Mouse (Mus musculus): Measurements from ENCODE around the gene Rap1a. TPM values are rescaled to one million over a fixed set of nuclear protein-coding genes. Genes with fewer than 3 reads are reported as not detected.
A peak's percentile ranks its signal among the peaks of the same experiment; 100 is the strongest.

Rap1a gene
- polyA plus RNA-seq, 1 experiment, result 150 TPM

GRCm38 (mm10) chr3:105792309-105792708, 8.8 kb downstream of the Rap1a start:
- TF ChIP-seq POLR2A (IDR thresholded peaks at IDR 0.05; ENCODE audit: low read depth, low read length), result no peak
- TF ChIP-seq CTCF (IDR thresholded peaks at IDR 0.05; ENCODE audit: borderline replicate concordance, insufficient read depth, low read length), result no peak
- Histone ChIP-seq H3K4me1 (ENCODE audit: control insufficient read depth, insufficient read depth, low read length) (no peaks in the 10 kb centered on the region), H3K27ac (ENCODE audit: insufficient read depth, low read length) (no peak overlapping the region), H3K4me3 (ENCODE audit: insufficient read depth, low read length) (no peak overlapping the region)

GRCm38 (mm10) chr3:105791129-105791528, 10.0 kb downstream of the Rap1a start:
- no peak for TF ChIP-seq CTCF (IDR thresholded peaks at IDR 0.05; ENCODE audit: borderline replicate concordance, insufficient read depth, low read length)
- TF ChIP-seq POLR2A (IDR thresholded peaks at IDR 0.05; ENCODE audit: low read depth, low read length), result no peak
- no peak overlapping the region for H3K27ac ChIP-seq (ENCODE audit: insufficient read depth, low read length)

GRCm38 (mm10) chr3:105790338-105790737, 10.8 kb downstream of the Rap1a start:
- H3K4me1 ChIP-seq (ENCODE audit: control insufficient read depth, insufficient read depth, low read length), result no peaks in the 10 kb centered on the region
- TF ChIP-seq POLR2A (IDR thresholded peaks at IDR 0.05; ENCODE audit: low read depth, low read length), result no peak
- no peak for TF ChIP-seq CTCF (IDR thresholded peaks at IDR 0.05; ENCODE audit: borderline replicate concordance, insufficient read depth, low read length)
- no peak overlapping the region for H3K4me3 ChIP-seq (ENCODE audit: insufficient read depth, low read length)
- no peak overlapping the region for H3K27ac ChIP-seq (ENCODE audit: insufficient read depth, low read length)

More at GRCm38 (mm10) chr3:105791129-105791528, 10.0 kb downstream of the Rap1a start:
- Histone ChIP-seq H3K4me1 (ENCODE audit: control insufficient read depth, insufficient read depth, low read length) (no peaks in the 10 kb centered on the region), H3K4me3 (ENCODE audit: insufficient read depth, low read length) (no peak overlapping the region)

DNA sequence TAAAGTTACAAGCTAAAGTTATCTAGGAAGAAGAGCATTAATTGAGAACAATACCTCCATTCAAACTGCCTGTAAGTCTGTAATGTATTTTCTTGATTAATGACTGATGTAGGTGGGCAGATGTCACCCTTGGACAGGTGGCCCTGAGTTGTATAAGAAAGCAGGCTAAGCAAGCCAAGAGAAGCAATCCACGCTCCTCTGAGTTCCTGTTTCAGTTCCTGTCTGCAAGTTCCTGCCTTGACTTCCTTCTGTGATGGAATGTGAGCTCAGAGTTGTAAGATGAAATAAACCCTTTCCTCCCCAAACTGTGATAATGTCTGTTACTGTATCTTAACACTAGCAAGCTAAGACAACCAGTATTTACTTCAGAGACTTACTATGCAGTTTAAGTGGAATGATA, 11.4 kb downstream of the Rap1a start:
- no peaks in the 10 kb centered on the region for H3K4me1 ChIP-seq (ENCODE audit: control insufficient read depth, insufficient read depth, low read length)
- TF ChIP-seq POLR2A (IDR thresholded peaks at IDR 0.05; ENCODE audit: low read depth, low read length) (no peak), CTCF (IDR thresholded peaks at IDR 0.05; ENCODE audit: borderline replicate concordance, insufficient read depth, low read length) (no peak)
- H3K27ac ChIP-seq (ENCODE audit: insufficient read depth, low read length), result no peak overlapping the region
- H3K4me3 ChIP-seq (ENCODE audit: insufficient read depth, low read length), result no peak overlapping the region

DNA sequence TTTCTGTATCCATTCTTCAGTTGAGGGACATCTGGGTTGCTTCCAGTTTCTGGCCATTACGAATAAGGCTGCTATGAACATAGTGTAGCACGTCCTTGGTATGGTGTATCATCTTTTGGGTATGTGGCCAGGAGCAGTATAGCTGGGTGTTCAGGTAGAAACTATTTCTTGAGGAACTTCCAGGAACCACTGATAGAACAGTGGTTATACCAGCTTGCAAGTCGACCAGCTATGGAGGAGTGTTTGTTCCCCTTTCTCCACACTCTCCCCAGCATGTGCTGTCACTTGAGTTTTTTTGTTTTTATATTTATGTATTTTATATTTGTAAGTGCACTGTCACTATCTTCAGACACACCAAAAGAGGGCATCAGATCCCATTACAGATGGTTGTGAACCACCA, 13.8 kb downstream of the Rap1a start:
- Histone ChIP-seq H3K4me3 (ENCODE audit: insufficient read depth, low read length) (no peak overlapping the region), H3K27ac (ENCODE audit: insufficient read depth, low read length) (no peak overlapping the region), H3K4me1 (ENCODE audit: control insufficient read depth, insufficient read depth, low read length) (0 out of 2 replicates have a peak, but pooled peaks cover 1% of the 10 kb centered on the region)
- TF ChIP-seq CTCF (IDR thresholded peaks at IDR 0.05; ENCODE audit: borderline replicate concordance, insufficient read depth, low read length), result no peak
- no peak for TF ChIP-seq POLR2A (IDR thresholded peaks at IDR 0.05; ENCODE audit: low read depth, low read length)

DNA sequence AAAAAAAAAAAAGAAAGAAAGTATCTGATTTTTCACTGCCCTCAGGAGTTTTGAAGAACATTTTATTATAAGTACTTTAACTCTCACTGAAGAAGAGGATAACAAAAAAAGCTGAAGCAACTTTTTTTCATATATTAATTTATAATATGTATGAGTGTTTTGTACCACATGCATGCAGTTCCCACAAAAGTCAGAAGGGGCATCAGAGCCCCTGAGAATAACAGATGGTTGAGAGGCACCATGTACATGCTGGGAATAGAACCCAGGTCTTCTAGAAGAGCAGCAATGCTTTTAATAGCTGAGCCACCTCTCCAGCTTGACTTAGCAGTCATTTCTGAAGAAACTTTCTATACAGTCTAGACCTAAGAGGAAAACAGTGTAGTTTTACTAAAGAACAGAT, 15.3 kb downstream of the Rap1a start:
- Histone ChIP-seq H3K27ac (ENCODE audit: insufficient read depth, low read length) (no peak overlapping the region), H3K4me1 (ENCODE audit: control insufficient read depth, insufficient read depth, low read length) (0 out of 2 replicates have a peak, but pooled peaks cover 2% of the 10 kb centered on the region), H3K4me3 (ENCODE audit: insufficient read depth, low read length) (no peak overlapping the region)
- TF ChIP-seq POLR2A (IDR thresholded peaks at IDR 0.05; ENCODE audit: low read depth, low read length) (no peak), CTCF (IDR thresholded peaks at IDR 0.05; ENCODE audit: borderline replicate concordance, insufficient read depth, low read length) (no peak)

DNA sequence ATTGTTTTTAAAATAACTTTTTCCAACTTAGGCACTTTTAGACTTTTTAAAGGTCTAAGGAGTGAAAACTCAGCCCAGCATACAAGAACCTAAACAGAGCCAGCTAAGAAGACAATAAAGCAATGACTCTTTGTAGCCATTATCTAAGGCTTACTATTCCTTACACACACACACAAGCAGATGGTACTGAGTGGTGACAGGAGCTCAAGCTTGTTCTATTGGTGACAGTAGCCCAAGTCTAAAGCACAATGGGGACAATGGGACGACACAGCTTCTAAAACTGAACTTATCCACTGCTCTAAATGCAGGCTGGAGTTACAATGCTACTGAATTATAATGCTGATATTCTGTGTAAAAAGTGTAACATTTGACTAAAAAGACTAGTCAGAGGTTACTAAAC, 17.3 kb downstream of the Rap1a start:
- TF ChIP-seq CTCF (IDR thresholded peaks at IDR 0.05; ENCODE audit: borderline replicate concordance, insufficient read depth, low read length) (no peak), POLR2A (IDR thresholded peaks at IDR 0.05; ENCODE audit: low read depth, low read length) (no peak)
- H3K4me1 ChIP-seq (ENCODE audit: control insufficient read depth, insufficient read depth, low read length), result 0 out of 2 replicates have a peak, but pooled peaks cover 2% of the 10 kb centered on the region
- no peak overlapping the region for H3K4me3 ChIP-seq (ENCODE audit: insufficient read depth, low read length)
- no peak overlapping the region for H3K27ac ChIP-seq (ENCODE audit: insufficient read depth, low read length)

- 0 out of 2 replicates have a peak, but pooled peaks cover 2% of the 10 kb centered on the region for H3K4me1 ChIP-seq (ENCODE audit: control insufficient read depth, insufficient read depth, low read length)
- TF ChIP-seq CTCF (IDR thresholded peaks at IDR 0.05; ENCODE audit: borderline replicate concordance, insufficient read depth, low read length), result no peak
- no peak for TF ChIP-seq POLR2A (IDR thresholded peaks at IDR 0.05; ENCODE audit: low read depth, low read length)
- no peak overlapping the region for H3K4me3 ChIP-seq (ENCODE audit: insufficient read depth, low read length)
- H3K27ac ChIP-seq (ENCODE audit: insufficient read depth, low read length), result no peak overlapping the region
Measured at GRCm38 (mm10) chr3:105782406-105782805, 18.7 kb downstream of the Rap1a start.

GRCm38 (mm10) chr3:105777997-105778396, 23.1 kb downstream of the Rap1a start:
- H3K27ac ChIP-seq (ENCODE audit: insufficient read depth, low read length), result no peak overlapping the region
- H3K4me3 ChIP-seq (ENCODE audit: insufficient read depth, low read length), result no peak overlapping the region
- 0 out of 2 replicates have a peak, but pooled peaks cover 2% of the 10 kb centered on the region for H3K4me1 ChIP-seq (ENCODE audit: control insufficient read depth, insufficient read depth, low read length)
- TF ChIP-seq POLR2A (IDR thresholded peaks at IDR 0.05; ENCODE audit: low read depth, low read length) (no peak), CTCF (IDR thresholded peaks at IDR 0.05; ENCODE audit: borderline replicate concordance, insufficient read depth, low read length) (no peak)

GRCm38 (mm10) chr3:105774496-105774895, 26.6 kb downstream of the Rap1a start:
- Histone ChIP-seq H3K4me3 (ENCODE audit: insufficient read depth, low read length) (no peak overlapping the region), H3K27ac (ENCODE audit: insufficient read depth, low read length) (no peak overlapping the region), H3K4me1 (ENCODE audit: control insufficient read depth, insufficient read depth, low read length) (no peaks in the 10 kb centered on the region)
- no peak for TF ChIP-seq POLR2A (IDR thresholded peaks at IDR 0.05; ENCODE audit: low read depth, low read length)
- TF ChIP-seq CTCF (IDR thresholded peaks at IDR 0.05; ENCODE audit: borderline replicate concordance, insufficient read depth, low read length), result no peak

DNA sequence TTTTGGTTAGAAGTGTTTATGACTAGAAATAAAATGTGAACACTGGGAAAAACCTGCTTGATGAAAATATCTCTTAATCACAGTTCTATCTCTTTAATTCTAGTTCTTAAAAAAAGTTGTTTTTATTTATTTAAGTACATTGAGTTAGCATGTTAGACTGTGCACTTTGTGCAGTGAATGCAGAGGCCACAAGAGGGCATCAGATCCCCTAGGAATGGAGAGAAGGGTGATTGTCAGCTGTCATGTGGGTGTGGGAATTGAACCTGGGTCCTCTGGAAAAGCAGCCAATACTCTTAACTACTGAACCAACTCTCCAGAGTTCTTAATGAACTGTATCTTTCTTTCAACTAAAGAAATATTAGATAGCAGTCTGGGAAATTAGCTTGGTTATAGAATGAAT, 29.6 kb downstream of the Rap1a start:
- TF ChIP-seq POLR2A (IDR thresholded peaks at IDR 0.05; ENCODE audit: low read depth, low read length), result no peak
- TF ChIP-seq CTCF (IDR thresholded peaks at IDR 0.05; ENCODE audit: borderline replicate concordance, insufficient read depth, low read length), result 0 out of 2 replicates have a peak, but pooled peaks have one; percentile 5
- H3K4me3 ChIP-seq (ENCODE audit: insufficient read depth, low read length), result no peak overlapping the region
- H3K27ac ChIP-seq (ENCODE audit: insufficient read depth, low read length), result no peak overlapping the region
- no peaks in the 10 kb centered on the region for H3K4me1 ChIP-seq (ENCODE audit: control insufficient read depth, insufficient read depth, low read length)

Measured in embryonic fibroblast, embryonic 13.5 days (primary cell).